Mouse (Mus musculus): ENCODE results near the gene Sv2a.

DNA sequence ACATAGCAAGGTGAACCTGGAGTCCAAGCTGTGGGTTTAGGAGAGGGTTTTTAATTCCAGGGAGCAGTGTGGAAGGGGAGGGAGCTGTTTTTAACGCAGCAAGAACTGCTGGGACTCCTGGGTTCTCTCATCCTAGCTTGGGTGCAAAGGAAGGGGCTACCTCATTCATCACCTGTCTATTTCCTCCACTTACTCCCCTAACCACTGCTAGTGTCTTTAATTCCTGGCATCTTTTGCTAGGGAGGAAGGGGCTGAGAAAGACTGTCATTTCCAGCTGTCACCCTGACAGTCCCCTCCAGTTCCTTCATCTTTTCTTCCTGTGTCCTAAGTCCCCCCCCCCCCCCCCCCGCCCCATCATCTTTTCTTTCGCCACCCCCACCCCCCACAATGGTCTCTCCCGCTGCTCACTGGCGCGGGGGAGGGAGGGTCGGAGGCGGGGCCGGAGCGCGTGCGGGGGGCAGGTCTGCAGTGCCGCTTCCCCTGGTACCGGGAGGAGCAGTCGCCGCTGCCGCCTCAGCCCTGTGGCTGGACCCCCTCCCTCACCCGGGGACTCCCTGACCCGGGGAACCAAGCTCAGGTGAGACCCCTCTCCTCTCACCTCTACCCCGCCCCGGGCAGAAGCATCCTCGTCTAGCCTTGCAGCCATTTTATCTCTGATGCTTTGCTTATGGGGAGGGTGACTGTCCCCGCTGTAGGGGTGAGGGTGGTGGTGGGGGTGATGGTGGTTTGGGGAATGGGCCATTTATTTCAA, at the start of gene Sv2a:
- TF ChIP-seq CTCF (IDR thresholded peaks at IDR 0.05) (no peak), POLR2A (IDR thresholded peaks at IDR 0.05; ENCODE audit: insufficient read depth, low read depth, low read length) (no peak)

All from heart, adult 2 months (tissue).